ENCODE assay signal across 29 mouse cellular contexts in the genomic region with DNA sequence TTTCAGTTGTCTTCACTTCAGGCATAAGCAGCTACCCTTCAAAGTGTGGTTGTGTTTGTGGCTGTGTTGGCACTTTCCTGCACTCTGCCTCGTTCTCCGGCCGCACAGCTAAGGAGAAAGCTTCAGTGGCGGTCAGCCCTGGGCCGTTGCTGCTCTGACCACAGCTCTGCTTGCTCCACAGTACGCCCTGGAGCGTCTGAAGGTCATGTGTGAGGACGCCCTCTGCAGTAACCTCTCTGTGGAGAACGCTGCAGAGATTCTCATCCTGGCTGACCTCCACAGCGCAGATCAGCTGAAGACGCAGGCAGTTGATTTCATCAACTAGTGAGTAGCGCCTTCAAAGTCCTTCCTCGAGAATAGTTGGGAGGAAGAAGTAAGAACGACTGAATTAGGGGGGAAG. TPM values are rescaled to one million over a fixed set of nuclear protein-coding genes. Genes with fewer than 3 reads are reported as not detected.
DNase-seq lines count a peak whose midpoint lies in the region; ATAC-seq and TF ChIP-seq lines count a peak whose summit lies in the region.
"Had no signal": no experiment of that assay in that cellular context is flagged by ENCODE, and none has a peak within 500 bp of the region (broad histone marks: within the 10 kb centered on the region; RNA-seq: fewer than 3 reads in every experiment).

No protein-coding gene starts in this region.

- 0 out of 2 replicates have a peak overlapping the region, but pooled peaks have one; percentile 14 for H3K9ac ChIP-seq in heart, embryonic 12.5 days
- H3K9ac ChIP-seq: embryonic facial prominence, embryonic 15.5 days; hindbrain, embryonic 14.5 days; liver, embryonic 15.5 days; lung, embryonic 15.5 days; midbrain, embryonic 15.5 days; neural tube, embryonic 12.5 days had no signal

- H3K4me1 ChIP-seq in heart, embryonic 12.5 days (replicated peaks): peaks cover 26% of the 10 kb centered on the region
- no peaks in the 10 kb centered on the region for H3K4me1 ChIP-seq in kidney, adult 2 months (ENCODE audit: control insufficient read depth, insufficient read depth, low read length)
- H3K4me1 ChIP-seq: embryonic facial prominence, embryonic 15.5 days; liver, embryonic 15.5 days; lung, embryonic 15.5 days; midbrain, embryonic 15.5 days; neural tube, embryonic 12.5 days had no signal

- DNase-seq in adrenal gland, adult (ENCODE audit: inconsistent age in 2 of 2, low spot score in 1 of 2): peak; percentile 82 to 89
- DNase-seq in adrenal gland, adult 18-20 months (ENCODE audit: low spot score in 2 of 2): no peak
- no peak for DNase-seq in heart, adult 9 months (ENCODE audit: low spot score in 2 of 2)
- peak; percentile 38 for DNase-seq in kidney, adult 2 months
- no peak for DNase-seq in kidney, adult 11 months
- DNase-seq in adrenal gland, postnatal 36 days: peak; percentile 75 to 80
- DNase-seq in layer of hippocampus, adult 2 months (ENCODE audit: low spot score in 2 of 2): no peak
- DNase-seq: cerebellum, adult 8-10 months; cerebellum, postnatal 36 days; gastrocnemius, adult 2 months; kidney, adult 8-10 months; kidney, postnatal 4 days; layer of hippocampus, adult 9-11 months; liver; lung, postnatal 36 days; right cerebral cortex, postnatal 4 days; thymus, postnatal 14 days had no signal

- TF ChIP-seq POLR2A in kidney, adult 2 months (IDR thresholded peaks at IDR 0.05; ENCODE audit: low read depth, low read length): no peak

- no peaks in the 10 kb centered on the region for H3K9me3 ChIP-seq in heart, embryonic 12.5 days (replicated peaks)
- H3K9me3 ChIP-seq: embryonic facial prominence, embryonic 15.5 days; liver, embryonic 15.5 days; lung, embryonic 15.5 days; midbrain, embryonic 15.5 days; neural tube, embryonic 12.5 days had no signal

- H3K27me3 ChIP-seq in heart, embryonic 12.5 days (replicated peaks): no peaks in the 10 kb centered on the region
- H3K27me3 ChIP-seq in kidney, adult 2 months (replicated peaks; ENCODE audit: control insufficient read depth, insufficient read depth, low read length): no peaks in the 10 kb centered on the region
- H3K27me3 ChIP-seq: embryonic facial prominence, embryonic 15.5 days; liver, embryonic 15.5 days; lung, embryonic 15.5 days; midbrain, embryonic 15.5 days; neural tube, embryonic 12.5 days had no signal

- no peak overlapping the region for H3K4me3 ChIP-seq in heart, embryonic 12.5 days
- H3K4me3 ChIP-seq in kidney, adult 2 months (ENCODE audit: insufficient read depth, low read depth, low read length): no peak overlapping the region
- H3K4me3 ChIP-seq in layer of hippocampus, adult 2 months: no peak overlapping the region
- H3K4me3 ChIP-seq: embryonic facial prominence, embryonic 15.5 days; gastrocnemius, adult 2 months; liver, embryonic 15.5 days; lung, embryonic 15.5 days; midbrain, embryonic 15.5 days; neural tube, embryonic 12.5 days had no signal

- H3K36me3 ChIP-seq in heart, embryonic 12.5 days: peaks cover 81% of the 10 kb centered on the region
- peaks cover 10% of the 10 kb centered on the region for H3K36me3 ChIP-seq in kidney, adult 2 months (ENCODE audit: control insufficient read depth, insufficient read depth, low read length)

- no peak overlapping the region for H3K4me2 ChIP-seq in heart, embryonic 12.5 days
- H3K4me2 ChIP-seq: embryonic facial prominence, embryonic 15.5 days; hindbrain, embryonic 14.5 days; liver, embryonic 15.5 days; lung, embryonic 15.5 days; midbrain, embryonic 15.5 days; neural tube, embryonic 12.5 days had no signal

- 67% methylated on average over 14 of the region's 14 CpGs for WGBS in heart, embryonic 12.5 days
- 74% methylated on average over 14 of the region's 14 CpGs for WGBS in kidney, adult 2 months

- TF ChIP-seq CTCF in kidney, adult 2 months (conservative IDR thresholded peaks at IDR 0.05; ENCODE audit: insufficient read depth, insufficient read length, low read depth, low read length): no peak
- no peak for TF ChIP-seq CTCF in layer of hippocampus, adult 2 months (conservative IDR thresholded peaks at IDR 0.05)

- ATAC-seq in heart, embryonic 12.5 days (ENCODE audit: insufficient number of reproducible peaks, low FRiP score): no peak
- ATAC-seq: activated CD4-positive, CD25-positive, alpha-beta regulatory T cell, adult 4 months; forebrain, embryonic 14.5 days; inflammation-experienced regulatory T-cells, adult 6 months; midbrain, embryonic 15.5 days had no signal

- peak overlapping the region; percentile 70 for H3K27ac ChIP-seq in heart, embryonic 12.5 days (ENCODE audit: poor library complexity, severe bottlenecking)
- no peak overlapping the region for H3K27ac ChIP-seq in kidney, adult 2 months (ENCODE audit: insufficient read depth, low read depth, low read length)
- H3K27ac ChIP-seq in layer of hippocampus, adult 2 months: no peak overlapping the region
- H3K27ac ChIP-seq: embryonic facial prominence, embryonic 15.5 days; gastrocnemius, adult 2 months; hindbrain, embryonic 14.5 days; liver, embryonic 15.5 days; lung, embryonic 15.5 days; midbrain, embryonic 15.5 days; neural tube, embryonic 12.5 days had no signal

RNA-seq across cellular contexts. Expression of gene Nxph3, which starts 24.3 kb away (rescaled TPM):
- total RNA-seq in adrenal gland, adult 18-20 months (2021): 1 to 10 TPM; 2.3 to 9.4 TPM
- 0.40 and 0.43 TPM in 2 replicates for polyA plus RNA-seq in heart, embryonic 12.5 days (2016; fragmentation: Nextera tagmentation; extraction: Ambion mirVana)
- polyA plus RNA-seq in kidney, adult 2 months (2012; rRNA removed): 4.1 and 4.2 TPM in 2 replicates
- 1 to 10 TPM; 1.6 to 6.0 TPM for total RNA-seq in adrenal gland, postnatal 36 days (2021)
- 10 to 100 TPM; 13.5 to 18.5 TPM for total RNA-seq in layer of hippocampus, adult 2 months (2021)
- total RNA-seq: granulocyte monocyte progenitor cell, adult 5-6 weeks; megakaryocyte-erythroid progenitor cell, adult 5-6 weeks had no signal
- polyA plus RNA-seq: activated CD4-positive, CD25-positive, alpha-beta regulatory T cell, adult 4 months; inflammation-experienced regulatory T-cells, adult 6 months had no signal

Comparison
In these comparisons a context has a peak if more than half of its experiments do, and no peak if none do; other contexts are left out.
1. DNase-seq: peak in adrenal gland, adult (2 of 2), kidney, adult 2 months (single experiment) and adrenal gland, postnatal 36 days (2 of 2); none in adrenal gland, adult 18-20 months (0 of 2), heart, adult 9 months (0 of 2), kidney, adult 11 months (single experiment) and layer of hippocampus, adult 2 months (0 of 2).